Mouse (Mus musculus) myocyte (in vitro differentiated cells): Measurements from ENCODE around the gene Serpinh1.

Experiments used
- E2F4 ChIP-seq: IDR thresholded peaks from one replicate; pipeline ENCODE4 v1.6.1; 2011; ENCODE audit warnings: mild to moderate bottlenecking, control low read depth, moderate library complexity; ENCODE audit not compliant: insufficient read depth
- MAX ChIP-seq: IDR thresholded peaks from one replicate; pipeline ENCODE4 v1.6.1; 2011; ENCODE audit warnings: low read depth, mild to moderate bottlenecking, control low read depth
- MYOD1 ChIP-seq, 3 experiments: IDR thresholded peaks; one replicate each; pipeline ENCODE4 v1.6.1; 2011; ENCODE audit warnings: control low read depth in 2 of 3, low read depth in 2 of 3, mild to moderate bottlenecking in 2 of 3, moderate library complexity in 1 of 3; ENCODE audit not compliant: insufficient read length in 2 of 3, control insufficient read depth in 1 of 3
- MYOG ChIP-seq, 3 experiments: IDR thresholded peaks; one replicate each; pipeline ENCODE4 v1.6.1; 2011; ENCODE audit warnings: control low read depth in 2 of 3, low read depth in 2 of 3, mild to moderate bottlenecking in 2 of 3; ENCODE audit not compliant: insufficient read length in 2 of 3, control insufficient read depth in 1 of 3, insufficient read depth in 1 of 3
- POLR2A ChIP-seq: IDR thresholded peaks from one replicate; pipeline ENCODE4 v1.6.1; 2011; ENCODE audit warnings: low read depth, mild to moderate bottlenecking, control low read depth, moderate library complexity; ENCODE audit not compliant: insufficient read length
- POLR2AphosphoS2 ChIP-seq: IDR thresholded peaks from one replicate; pipeline ENCODE4 v1.6.1; 2011; ENCODE audit warnings: low read depth, control low read depth; ENCODE audit not compliant: insufficient read length
- REST ChIP-seq: IDR thresholded peaks from one replicate; pipeline ENCODE4 v1.6.1; 2011; ENCODE audit warnings: mild to moderate bottlenecking, control low read depth, moderate library complexity; ENCODE audit not compliant: insufficient read depth, insufficient read length
- SRF ChIP-seq: IDR thresholded peaks from one replicate; pipeline ENCODE4 v1.6.1; 2011; ENCODE audit warnings: low read depth; ENCODE audit not compliant: control insufficient read depth, insufficient read length
- USF1 ChIP-seq: IDR thresholded peaks from one replicate; pipeline ENCODE4 v1.6.1; 2011; ENCODE audit warnings: low read depth, mild to moderate bottlenecking, control low read depth, moderate library complexity

- TF ChIP-seq SRF (no peak), POLR2A (no peak), E2F4 (no peak), REST (no peak), MAX (no peak), MYOD1 (IDR thresholded peaks at IDR 0.05; ENCODE audit: control insufficient read depth in 1 of 3, insufficient read length in 2 of 3, low read depth in 2 of 3) (no peak), MYOG (IDR thresholded peaks at IDR 0.05; ENCODE audit: control insufficient read depth in 1 of 3, insufficient read depth in 1 of 3, insufficient read length in 2 of 3, low read depth in 2 of 3) (no peak), USF1 (no peak), POLR2AphosphoS2 (no peak)
Observed at GRCm38 (mm10) chr7:99382088-99383000, 29.3 kb upstream of the Serpinh1 start.
